Mouse (Mus musculus) lung, postnatal 0 days (tissue): Measurements from ENCODE around the gene Supt5.

Experiments used
- CTCF ChIP-seq: IDR thresholded peaks from 2 replicates; pipeline ENCODE4 v1.5.1; 2016; ENCODE audit warnings: antibody characterized with exemption, mild to moderate bottlenecking
- EP300 ChIP-seq: IDR thresholded peaks from 2 replicates; pipeline ENCODE4 v1.6.1; 2016; ENCODE audit warnings: antibody characterized with exemption, mild to moderate bottlenecking, control low read depth

GRCm38 (mm10) chr7:28355221-28355620 lies 16.7 kb upstream of the Supt5 start:
- TF ChIP-seq CTCF (no peak), EP300 (no peak)
